ENCODE assay signal across 14 mouse cellular contexts in genomic region chr2:92941463-92941862, GRCm38 (mm10). TPM values are rescaled to one million over a fixed set of nuclear protein-coding genes. Genes with fewer than 3 reads are reported as not detected.
"Had no signal": no experiment of that assay in that cellular context is flagged by ENCODE, and none has a peak within 500 bp of the region (broad histone marks: within the 10 kb centered on the region; RNA-seq: fewer than 3 reads in every experiment).

No protein-coding gene starts in this region.

- DNase-seq: kidney, adult 9 months; kidney, postnatal 36 days; lung, embryonic 14.5 days; lung, postnatal 10 days; lung, postnatal 4 days; right cerebral cortex, postnatal 4 days; spleen, adult 18-20 months; thymus, adult 2 months; thymus, postnatal 25 days had no signal

- ATAC-seq: liver, embryonic 12.5 days had no signal

- H3K27ac ChIP-seq: kidney, postnatal 0 days; limb, embryonic 15.5 days; liver, embryonic 12.5 days; midbrain, embryonic 12.5 days had no signal

- H3K4me3 ChIP-seq: limb, embryonic 15.5 days; liver, embryonic 12.5 days; midbrain, embryonic 12.5 days had no signal

RNA-seq across cellular contexts. Expression of gene Syt13, which starts 26.6 kb away (rescaled TPM):
- total RNA-seq: megakaryocyte, adult 5-6 weeks had no signal
